Mouse (Mus musculus) right cerebral cortex, postnatal 25 days (tissue): ENCODE results near the gene Fgf14.
"Not testable (repeated sequence)": the region's sequence is repeated elsewhere in the genome, so short reads cannot be mapped to it uniquely, and the experiment has no call there.

ENCODE experiments used
- DNase-seq: peaks from one replicate; pipeline ENCODE4 v3.0.0; 2022

Gene Fgf14

DNA sequence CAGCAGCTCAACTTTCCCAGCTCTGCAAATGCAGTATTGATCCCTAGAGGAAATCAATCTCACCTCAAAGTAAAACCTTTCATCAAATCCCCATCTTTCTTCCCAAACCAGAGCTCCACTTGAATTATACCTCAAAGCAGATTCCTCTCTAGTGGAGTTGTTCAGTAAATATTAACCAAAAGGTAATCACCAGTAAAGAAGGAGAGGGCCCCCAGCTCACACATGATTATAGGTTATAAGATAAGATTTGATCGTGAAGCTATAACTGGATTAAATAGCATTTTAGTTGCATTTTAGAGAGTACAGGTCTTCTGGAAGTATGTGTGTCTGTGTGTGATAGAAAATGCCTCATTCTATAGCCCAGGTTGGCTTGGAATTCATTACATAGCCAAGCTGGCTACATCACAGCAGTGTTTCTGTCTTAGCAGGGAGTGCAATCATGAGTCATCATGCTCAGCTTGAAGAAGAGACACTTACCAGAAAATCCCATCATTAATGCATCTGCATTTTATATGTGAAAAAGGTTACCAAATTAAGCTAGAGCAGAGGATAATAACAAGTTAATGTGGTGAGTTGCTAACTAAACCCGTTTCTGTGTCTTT is 202.8 kb downstream of the Fgf14 start:
- no peak for DNase-seq

DNA sequence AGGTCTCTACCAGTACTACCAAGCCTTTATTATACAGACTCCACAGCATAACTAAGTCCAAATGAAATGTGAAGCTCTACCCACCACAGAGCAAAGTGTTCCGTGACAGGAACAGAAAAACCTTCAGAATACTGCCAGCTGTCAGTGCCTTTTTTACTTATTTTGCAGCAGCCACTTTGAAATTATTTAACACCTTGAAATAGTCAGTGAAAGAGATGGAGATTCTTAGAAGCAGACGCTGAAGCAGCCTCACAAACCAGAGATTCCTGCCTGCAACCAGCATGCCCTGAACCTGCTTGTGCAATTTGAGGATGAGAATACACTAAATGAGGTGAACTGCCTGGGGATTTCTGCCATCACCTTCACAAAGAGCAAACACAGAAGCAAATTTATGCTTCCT is 206.0 kb downstream of the Fgf14 start:
- DNase-seq = no peak

DNA sequence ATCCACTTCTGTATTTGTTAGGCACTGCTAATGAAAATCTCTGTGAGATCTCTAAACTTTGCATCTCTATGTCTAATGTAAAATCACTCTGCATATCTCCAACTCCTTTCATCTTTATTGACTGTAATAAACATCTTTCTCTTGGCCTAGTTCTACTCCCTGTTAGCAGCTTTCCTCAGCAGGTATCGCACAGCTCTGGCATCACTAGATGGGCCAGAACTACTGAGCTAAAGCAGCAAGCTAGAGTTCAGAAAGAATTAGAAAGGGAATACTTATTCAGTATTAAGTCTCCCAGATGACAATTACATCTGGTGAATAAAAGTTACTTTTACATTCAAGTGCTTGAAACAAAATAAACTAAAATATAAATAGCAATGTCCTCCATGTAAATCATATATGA is 221.8 kb downstream of the Fgf14 start:
- no peak for DNase-seq

DNA sequence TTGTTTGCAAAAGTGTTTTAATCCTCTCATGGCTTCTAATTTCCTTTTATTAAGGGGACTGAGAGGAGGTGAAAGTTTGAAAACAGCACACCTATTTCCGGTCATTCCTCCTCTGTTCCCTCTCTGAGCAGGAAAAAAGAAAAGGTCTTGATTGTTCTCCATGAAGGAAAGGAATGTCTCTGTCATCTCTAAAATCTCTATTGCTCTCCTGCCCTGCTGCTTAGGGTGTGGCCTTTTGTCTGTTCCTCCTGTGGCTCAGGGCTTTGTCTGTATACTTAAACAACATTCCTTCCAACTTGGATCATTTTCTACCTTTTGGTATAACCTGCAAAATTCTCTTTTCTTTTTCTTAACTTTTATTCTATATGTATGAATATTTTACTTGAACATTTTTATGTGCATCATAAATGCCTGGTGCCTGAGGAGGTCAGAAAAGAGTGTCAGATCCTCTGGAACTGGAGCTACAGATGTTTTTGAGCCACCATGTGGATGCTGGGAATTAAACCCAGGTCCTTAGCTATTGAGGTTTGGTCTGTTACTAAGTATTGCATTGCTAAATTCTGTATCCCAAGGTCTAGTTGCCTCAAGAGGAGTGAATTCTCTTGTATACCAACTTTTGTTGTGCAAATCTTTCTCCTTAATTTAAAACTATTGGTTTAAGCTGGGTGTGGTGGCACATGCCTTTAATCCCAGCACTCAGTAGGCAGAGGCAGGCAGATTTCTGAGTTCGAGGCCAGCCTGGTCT is 230.7 kb downstream of the Fgf14 start:
- DNase-seq = no peak

DNA sequence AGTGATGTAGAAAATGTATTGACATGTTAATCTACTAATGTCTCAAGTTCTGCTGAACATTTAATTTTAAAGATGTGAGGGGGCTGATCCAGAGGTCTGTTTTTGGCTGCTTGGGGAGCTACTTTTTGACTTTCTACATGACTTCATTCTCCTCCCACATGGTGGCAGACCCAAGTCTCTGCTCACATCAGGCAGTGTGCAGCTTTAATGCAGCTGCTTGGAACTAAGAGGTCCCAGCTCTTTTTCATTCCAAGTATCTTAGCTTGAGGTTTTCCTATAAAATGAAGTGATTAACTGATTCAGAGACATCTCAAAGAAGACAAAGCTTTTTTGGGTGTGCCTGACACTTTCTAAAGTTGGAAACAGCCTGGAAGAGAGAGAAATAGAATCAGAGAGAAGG is 232.1 kb downstream of the Fgf14 start:
- DNase-seq = no peak

DNA sequence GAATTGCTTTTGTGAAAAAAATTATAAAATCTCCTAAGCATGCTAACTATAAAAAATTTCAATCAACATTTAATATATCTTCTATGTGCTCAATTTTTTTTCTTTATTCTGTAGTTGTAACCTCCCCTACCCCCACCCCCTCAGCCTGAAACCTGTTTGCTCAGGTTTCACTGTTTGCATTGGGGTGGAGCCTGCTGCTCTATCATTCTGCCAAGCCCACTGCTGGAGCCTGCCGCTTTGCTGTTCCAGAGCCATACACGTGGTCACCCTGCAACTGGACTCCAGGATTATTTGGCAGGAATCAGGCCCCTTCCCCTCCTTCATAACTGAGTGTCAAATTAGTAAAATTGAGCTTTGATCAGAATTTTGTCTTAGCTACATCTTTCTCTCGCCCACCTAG is 237.6 kb downstream of the Fgf14 start:
- not testable (repeated sequence) for DNase-seq

DNA sequence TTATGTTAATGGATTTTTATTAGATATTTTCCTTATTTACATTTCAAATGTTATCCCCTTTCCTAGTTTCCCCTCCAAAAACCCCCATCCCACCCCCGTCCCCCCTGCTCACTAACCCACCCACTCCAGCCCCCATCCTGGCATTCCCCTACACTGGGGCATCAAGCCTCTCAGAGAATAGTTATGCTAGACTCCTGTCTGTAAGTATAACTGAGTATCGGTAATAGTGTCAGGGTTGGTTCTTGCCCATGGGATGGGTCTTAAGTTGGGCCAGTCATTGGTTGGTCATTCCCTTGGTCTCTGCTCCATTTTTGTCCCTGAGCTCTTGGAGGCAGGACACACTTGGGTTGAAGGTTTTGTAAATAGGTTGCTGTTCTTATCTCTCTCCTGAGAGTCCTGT is 265.0 kb downstream of the Fgf14 start:
- DNase-seq = no peak

DNA sequence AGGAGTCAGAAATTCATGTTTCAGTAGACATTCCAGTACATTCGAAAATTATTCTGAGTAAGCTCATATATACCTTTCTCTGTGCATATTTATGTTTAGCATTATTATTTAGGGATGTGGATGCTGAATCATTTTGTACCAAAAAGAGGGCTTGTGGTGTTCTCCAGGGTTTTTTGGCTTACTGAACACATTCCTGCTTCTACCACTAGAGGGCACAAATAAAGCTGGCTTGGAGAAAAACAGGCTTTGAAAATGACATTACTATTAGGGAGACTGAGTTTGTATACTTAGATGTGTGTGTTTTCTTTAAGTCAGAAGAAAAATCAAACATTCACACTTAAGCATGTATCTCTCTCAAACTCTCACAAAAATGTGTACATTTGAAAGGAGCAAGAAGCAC is 266.0 kb downstream of the Fgf14 start:
- DNase-seq = no peak

DNA sequence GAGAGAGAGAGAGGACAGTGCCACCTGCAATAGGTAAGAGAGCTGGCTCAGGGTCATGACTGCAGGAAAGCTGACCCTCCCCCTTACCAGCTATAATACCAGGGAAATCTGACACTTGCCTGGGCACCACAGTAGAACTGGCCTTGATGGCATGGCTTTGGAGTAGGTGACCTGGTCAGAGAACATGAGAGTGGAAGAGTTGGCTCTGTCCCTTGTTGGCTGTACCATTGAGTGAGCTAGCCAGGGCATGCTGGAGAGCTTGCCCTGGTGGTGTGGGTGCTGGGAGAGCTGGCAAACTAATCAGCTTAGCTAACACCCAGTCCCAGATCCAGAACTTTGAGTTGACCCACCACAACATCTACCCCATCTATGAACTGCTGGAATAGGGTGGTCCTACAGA is 348.5 kb downstream of the Fgf14 start:
- no peak for DNase-seq

DNA sequence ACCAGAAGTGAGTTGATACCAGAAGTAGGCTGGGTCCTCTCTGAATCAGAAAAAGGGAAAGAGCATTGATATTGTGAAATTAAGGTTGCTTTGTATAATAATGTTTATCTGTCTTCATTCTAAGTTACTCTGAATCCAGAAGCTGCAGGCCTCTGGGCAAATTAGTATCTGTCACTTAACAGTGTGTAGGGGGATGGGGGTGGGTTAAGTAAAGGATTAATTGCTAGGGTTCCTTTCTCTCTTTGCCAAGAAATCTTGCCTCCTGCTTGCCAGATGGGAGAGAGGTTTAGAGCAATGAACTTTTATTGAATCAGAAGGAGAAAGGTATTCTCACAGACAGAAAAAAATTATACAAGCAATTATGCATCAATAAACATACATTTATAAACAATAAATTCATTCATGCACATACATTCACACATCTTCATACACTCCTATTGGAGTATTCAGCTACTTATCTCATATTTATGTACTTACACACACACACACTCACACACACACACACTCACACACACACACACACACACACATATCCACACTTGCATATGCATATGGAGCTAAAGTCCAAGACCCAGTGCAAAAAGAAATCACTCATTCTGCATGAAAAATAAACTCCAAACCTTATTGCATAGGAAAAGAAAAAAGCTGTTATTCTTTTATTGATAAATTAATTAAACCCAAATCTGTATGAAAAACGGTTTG is 357.8 kb downstream of the Fgf14 start:
- DNase-seq = no peak

DNA sequence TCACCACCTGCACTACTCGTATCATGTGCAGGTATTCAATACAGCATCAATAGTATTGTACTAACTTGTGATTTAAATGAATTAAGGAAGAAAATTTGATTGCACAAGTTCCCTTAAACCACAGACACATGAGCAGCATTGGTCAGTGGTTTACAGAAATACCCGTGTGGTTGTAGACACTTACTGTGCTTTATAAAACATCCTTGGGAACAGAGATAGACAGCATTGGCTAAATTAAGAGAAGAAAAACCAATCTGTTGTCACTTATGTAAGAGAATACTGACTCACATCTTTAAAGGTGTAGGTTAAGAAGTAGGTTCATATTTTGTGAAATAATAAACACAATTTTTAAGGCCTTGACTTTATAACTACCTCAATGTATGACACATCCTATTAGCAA is 361.4 kb downstream of the Fgf14 start:
- no peak for DNase-seq

DNA sequence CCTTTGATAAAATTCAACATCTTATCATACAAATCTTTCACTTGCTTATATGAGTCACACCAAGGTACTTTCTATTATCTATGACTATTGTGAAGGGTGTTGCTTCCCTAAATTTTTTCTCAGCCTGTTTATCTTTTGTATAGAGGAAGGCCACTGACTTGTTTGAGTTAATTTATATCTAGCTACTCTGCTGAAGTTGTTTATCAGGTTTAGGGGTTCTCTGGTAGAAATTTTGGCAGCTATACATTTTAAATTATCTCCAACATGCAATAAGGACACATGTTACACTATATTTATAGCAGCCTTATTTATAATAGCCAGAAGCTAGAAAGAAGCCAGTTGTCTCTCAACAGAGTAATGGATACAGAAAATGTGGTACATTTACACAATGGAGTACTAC is 389.9 kb downstream of the Fgf14 start:
- DNase-seq = no peak

DNA sequence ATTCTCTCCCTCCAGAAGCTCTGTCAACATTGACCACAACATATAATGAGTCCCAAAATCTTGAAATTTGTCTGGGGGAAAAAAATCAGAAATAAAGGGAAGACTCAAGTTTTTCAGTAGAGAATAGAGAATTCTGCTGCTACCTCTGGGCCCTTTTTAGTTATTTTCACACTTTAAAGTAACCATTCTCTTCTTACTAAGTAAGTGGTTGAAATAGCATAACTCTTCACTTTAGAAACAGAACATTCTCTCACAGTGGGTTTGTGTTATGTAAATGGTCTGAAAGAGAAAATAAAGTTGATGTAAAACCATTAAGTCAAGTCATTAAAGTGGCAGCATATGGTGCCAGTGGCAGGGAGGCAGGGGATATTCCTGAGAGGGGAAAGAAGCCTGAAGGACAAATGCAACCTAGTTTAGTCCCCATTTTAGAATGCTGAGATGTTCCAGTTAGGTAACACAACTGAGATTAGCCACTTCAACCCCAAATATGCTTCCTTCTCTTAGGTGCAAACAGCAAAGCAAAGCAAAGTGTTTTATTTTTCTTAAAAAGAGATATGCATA is 398.5 kb downstream of the Fgf14 start:
- no peak for DNase-seq

DNA sequence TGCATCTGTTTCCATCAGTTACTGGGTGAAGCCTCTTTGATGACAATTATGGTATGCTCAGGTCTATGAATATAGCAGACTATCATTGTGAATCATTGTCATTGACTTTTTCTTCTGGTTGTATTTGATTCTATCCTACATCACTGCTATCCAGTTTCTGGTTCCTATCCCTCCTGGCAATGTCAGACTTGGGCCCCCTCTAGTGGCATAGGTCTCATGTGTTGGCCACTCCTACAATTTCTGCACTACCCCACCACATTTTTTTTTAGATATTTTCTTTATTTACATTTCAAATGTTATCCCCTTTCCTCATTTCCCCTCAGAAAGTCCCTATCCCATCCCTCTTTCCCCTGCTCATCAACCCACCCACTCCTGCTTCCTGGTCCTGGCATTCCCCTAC is 409.9 kb downstream of the Fgf14 start:
- DNase-seq = no peak

DNA sequence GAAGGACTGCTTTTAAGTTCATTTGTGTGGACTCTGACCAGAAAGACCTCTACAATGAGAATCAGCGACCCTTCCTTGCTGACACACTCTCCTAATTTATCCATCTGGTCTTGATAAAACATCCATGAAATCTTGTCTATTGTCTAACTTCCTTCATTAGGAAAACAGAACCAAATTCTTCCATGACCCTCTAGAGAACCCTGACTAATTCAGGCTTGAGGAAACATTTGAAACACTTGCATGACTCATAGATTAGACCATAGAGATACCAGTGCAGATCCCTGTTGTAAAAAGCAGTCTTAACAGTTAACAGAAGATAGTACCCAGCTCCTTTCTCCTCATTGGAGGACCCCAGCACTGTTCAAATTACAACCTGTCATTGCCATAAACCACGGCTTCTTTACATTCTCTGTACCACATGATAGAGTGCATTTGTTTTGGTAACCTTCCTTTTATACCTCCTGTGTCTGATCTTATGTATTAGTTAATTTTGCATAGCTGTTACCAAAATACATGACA is 412.3 kb downstream of the Fgf14 start:
- DNase-seq = no peak

DNA sequence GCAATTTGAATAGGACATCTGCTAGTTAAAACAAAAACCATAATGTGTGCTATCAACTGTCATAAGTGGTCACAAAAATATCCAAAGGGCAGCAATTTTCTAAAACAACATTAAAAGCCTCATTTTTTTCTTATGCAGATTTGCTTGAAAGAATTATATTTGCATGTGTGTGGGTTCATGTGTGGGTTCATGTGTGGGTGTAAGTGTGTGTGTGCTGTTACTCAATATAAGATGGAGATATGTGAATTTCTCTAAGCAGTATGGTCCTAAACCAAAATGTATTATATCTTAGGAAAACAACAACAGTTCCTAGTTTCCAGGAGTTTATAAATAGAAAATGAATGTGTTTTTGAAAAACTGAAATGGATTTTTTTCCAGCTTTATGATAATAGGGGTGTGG is 413.7 kb downstream of the Fgf14 start:
- no peak for DNase-seq

DNA sequence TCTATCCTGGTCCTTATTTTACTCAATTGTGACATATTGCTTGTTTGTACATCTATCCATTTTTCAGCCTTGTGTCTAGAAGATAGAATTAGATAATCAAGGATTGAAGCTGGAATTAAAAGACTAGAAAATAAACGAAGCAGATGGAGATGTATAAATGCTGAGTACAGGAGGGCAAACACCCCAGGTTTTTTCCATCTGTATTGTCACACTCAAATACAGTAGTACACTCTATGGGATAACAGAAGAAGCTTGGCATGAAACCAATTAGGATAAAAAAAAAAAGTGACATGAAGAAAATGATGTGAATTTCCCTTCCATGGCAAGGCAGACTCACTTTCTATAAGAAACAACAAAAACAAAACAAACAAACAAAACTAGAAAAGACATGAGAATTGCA is 429.4 kb downstream of the Fgf14 start:
- DNase-seq = no peak

DNA sequence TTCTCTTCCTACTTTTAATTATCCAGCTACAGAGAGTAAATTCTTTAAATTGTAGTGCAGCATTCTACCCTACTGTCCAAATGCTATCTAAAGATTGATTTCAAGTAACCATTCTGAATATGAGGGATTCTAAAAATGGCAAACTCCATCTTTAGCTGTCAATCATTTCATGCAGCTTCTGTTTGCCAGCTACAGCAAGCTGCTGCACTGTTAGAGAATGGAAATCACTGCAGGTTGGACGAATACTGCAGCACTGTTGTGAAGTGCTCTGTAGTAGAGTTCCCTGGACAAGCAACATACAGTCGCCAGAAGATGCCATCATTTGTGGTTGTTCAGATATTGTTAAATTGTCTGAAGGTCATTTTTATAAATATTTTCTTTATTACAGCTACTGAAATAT is 453.5 kb downstream of the Fgf14 start:
- DNase-seq = no peak

DNA sequence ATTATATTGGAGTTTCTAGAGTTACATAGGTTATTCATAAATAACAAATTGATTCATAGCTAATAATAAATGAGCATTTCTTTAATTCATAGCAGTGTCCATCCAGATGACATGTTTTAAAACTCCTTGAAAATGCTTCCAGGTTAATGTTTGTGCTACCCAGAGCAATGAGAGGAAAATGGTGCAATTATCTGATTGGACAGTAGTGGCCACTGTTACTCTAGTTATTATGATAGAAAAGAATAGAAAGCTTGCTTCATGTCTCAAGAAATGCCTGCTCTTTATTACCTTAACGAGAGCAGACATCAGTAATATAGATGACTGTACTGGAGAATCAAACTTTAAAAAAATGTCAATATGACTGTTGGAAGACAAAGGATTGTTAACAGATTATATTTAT is 454.5 kb downstream of the Fgf14 start:
- DNase-seq = no peak

DNA sequence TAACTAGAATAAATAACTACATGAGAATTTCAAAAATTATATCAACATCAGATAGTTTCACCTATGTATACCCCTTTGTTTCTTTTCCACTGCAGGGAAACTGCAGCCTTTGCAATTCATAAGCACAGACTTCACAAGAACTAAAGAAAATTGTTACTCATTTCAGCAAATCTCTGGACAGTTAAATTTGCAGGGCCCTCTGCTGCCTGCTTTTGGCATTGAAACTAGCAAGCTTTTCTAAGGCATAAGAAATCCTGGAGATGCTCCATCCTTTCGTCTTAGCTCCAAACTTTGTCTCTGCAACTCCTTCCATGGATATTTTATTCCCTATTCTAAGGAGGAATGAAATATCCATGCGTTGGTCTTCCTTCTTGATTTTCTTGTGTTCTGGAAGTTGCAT is 455.9 kb downstream of the Fgf14 start:
- DNase-seq = no peak

DNA sequence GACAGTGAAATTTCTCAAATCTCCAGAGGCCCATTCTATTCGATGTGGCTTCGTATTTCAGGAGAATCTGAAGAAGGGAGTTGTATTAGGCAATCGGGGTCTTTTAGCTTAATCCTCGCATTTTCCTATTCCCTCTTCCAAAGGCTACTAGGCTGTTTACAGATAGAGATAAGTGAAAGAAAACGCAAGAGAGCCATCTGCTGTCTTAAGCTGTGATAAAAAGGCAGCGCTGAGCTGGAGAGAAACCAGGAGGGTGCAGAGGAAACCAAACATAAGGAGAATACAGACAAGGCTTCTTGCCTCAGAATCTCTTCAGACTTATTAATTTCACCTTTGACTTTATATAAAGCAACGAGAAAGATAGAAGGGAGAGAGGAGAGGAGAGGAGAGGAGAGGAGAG is 481.1 kb downstream of the Fgf14 start:
- DNase-seq = no peak

DNA sequence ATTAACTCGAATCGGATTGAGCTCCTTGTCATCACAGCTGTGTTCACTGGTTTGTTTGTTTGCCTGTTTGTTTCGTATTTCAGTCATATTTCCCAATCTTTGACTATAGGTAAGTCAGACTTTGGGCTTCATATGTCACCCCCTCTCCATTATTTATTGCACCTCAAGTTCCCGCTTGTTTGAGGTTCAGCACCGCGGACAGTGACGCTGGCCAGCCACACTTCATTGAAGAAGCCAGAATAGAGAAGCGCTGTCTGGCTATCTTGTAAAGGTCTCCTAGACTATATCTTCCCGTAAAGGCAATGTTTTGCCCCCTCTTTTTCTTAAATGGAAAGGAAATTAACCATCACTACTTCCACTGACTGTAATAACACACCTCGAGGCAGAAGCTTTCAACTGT is 481.6 kb downstream of the Fgf14 start:
- DNase-seq = no peak

DNA sequence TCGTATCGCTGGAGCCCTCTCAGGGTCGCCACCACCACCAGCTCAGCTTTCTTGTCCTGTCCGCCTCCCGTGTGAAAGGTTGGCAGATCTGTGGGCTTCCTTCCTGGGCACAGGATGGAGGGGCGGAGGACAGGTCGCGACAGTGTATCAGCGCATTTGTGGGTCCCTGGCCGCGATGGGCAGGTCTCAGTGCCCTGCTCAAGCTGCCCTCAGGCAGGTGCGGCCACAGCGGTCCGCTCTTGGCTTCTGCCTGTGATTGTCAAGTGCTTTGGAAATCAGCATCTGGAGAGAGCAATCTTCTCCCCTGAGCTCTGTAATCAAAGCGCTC is 484.1 kb downstream of the Fgf14 start:
- DNase-seq = no peak
